Mouse (Mus musculus) lung, postnatal 0 days (tissue): ENCODE results near the gene Wtap. TPM values are rescaled to one million over a fixed set of nuclear protein-coding genes. Genes with fewer than 3 reads are reported as not detected.
"Not testable (repeated sequence)": the region's sequence is repeated elsewhere in the genome, so short reads cannot be mapped to it uniquely, and the experiment has no call there.

Experiments
- ATAC-seq: fragments of 200-750 bp; cut with Nextera tagmentation; 2 replicates; pipeline ENCODE4 v1.8.0; 2017; ENCODE audit warnings: moderate library complexity
- DNase-seq: peaks from one replicate; pipeline ENCODE4 v3.0.0-alpha.2; 2016; ENCODE audit warnings: low spot score
- H3K27ac ChIP-seq: fragments of 300-500 bp; sonication (generic); 2 replicates; pipeline ENCODE4 v1.5.1; 2014; ENCODE audit warnings: antibody characterized with exemption, mild to moderate bottlenecking, low read length, mixed read lengths
- H3K27me3 ChIP-seq: fragments of 300-500 bp; sonication (generic); replicated peaks from 2 replicates; pipeline ENCODE4 v1.6.1; 2014; ENCODE audit warnings: low read length, mixed read lengths; ENCODE audit not compliant: insufficient read depth
- H3K36me3 ChIP-seq: fragments of 300-500 bp; sonication (generic); 2 replicates; pipeline ENCODE4 v1.6.1; 2014; ENCODE audit warnings: low read length, mixed read lengths; ENCODE audit not compliant: insufficient read depth
- H3K4me1 ChIP-seq: fragments of 300-500 bp; sonication (generic); 2 replicates; pipeline ENCODE4 v1.6.1; 2014; ENCODE audit warnings: antibody characterized with exemption, low read depth, low read length, mixed read lengths; ENCODE audit not compliant: insufficient read depth
- H3K4me2 ChIP-seq: fragments of 300-500 bp; sonication (generic); replicated peaks from 2 replicates; pipeline ENCODE4 v1.6.1; 2014; ENCODE audit warnings: low read depth, mild to moderate bottlenecking, low read length, moderate library complexity, mixed read lengths
- H3K4me3 ChIP-seq: fragments of 300-500 bp; sonication (generic); 2 replicates; pipeline ENCODE4 v1.5.1; 2014; ENCODE audit warnings: low read depth, low read length
- H3K9ac ChIP-seq: fragments of 300-500 bp; sonication (generic); replicated peaks from 2 replicates; pipeline ENCODE4 v1.6.1; 2014; ENCODE audit warnings: low read depth, mild to moderate bottlenecking
- H3K9me3 ChIP-seq: fragments of 300-500 bp; sonication (generic); 2 replicates; pipeline ENCODE4 v1.6.1; 2016; ENCODE audit warnings: low read length, mixed read lengths
- CTCF ChIP-seq: IDR thresholded peaks from 2 replicates; pipeline ENCODE4 v1.5.1; 2016; ENCODE audit warnings: antibody characterized with exemption, mild to moderate bottlenecking
- EP300 ChIP-seq: IDR thresholded peaks from 2 replicates; pipeline ENCODE4 v1.6.1; 2016; ENCODE audit warnings: antibody characterized with exemption, mild to moderate bottlenecking, control low read depth
- WGBS: fragments of 180-500 bp; shearing (Covaris S2); extraction: QIAGEN DNeasy Blood & Tissue Kit; methylation state at CpG from one replicate; pipeline ENCODE4 v1.1.7; 2014; 5-methylcytosine and 5-hydroxymethylcytosine counted together
- polyA plus RNA-seq: library from polyadenylated mRNA; unstranded; fragments of >200 nt; fragmentation: Nextera tagmentation; extraction: Ambion mirVana; gene quantifications from 2 replicates; pipeline ENCODE4 v1.2.1, GENCODE M21; 2015

Wtap gene
- polyA plus RNA-seq, 1 experiment from 2014 or later: 131 TPM

GRCm38 (mm10) chr17:12956664-12957063, 37.3 kb downstream of the Wtap start:
- H3K9me3 ChIP-seq: no peaks in the 10 kb centered on the region
- H3K27ac ChIP-seq: no peak overlapping the region
- H3K27me3 ChIP-seq: no peaks in the 10 kb centered on the region
- TF ChIP-seq EP300: no peak
- no peak for TF ChIP-seq CTCF
- DNase-seq: no peak
- H3K36me3 ChIP-seq: no peaks in the 10 kb centered on the region
- H3K4me2 ChIP-seq: no peak overlapping the region
- WGBS: 87% methylated on average over 8 of the region's 8 CpGs
- no peak for ATAC-seq
- no peak overlapping the region for H3K9ac ChIP-seq
- peaks cover 3% of the 10 kb centered on the region; the same call in 1 of the 2 replicates for H3K4me1 ChIP-seq
- no peak overlapping the region for H3K4me3 ChIP-seq

DNA sequence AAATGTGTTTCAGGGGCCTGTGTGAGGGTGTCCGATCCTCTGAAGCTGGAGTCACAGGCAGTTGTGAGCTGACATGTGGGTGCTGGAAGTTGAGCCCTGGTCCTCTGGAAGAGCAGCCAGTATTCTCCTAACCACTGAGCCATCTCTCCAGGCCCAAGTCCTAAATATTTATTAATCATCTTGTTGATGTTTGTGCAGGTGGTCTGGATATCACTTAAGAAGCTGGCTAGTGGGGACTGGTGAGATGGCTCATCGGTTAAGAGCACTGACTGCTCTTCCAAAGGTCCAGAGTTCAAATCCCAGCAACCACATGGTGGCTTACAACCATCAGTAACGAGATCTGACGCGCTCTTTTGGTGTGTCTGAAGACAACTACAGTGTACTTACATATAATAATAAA, 44.3 kb downstream of the Wtap start:
- ATAC-seq: no peak
- H3K36me3 ChIP-seq: 0 out of 2 replicates have a peak, but pooled peaks cover under 1% of the 10 kb centered on the region

DNA sequence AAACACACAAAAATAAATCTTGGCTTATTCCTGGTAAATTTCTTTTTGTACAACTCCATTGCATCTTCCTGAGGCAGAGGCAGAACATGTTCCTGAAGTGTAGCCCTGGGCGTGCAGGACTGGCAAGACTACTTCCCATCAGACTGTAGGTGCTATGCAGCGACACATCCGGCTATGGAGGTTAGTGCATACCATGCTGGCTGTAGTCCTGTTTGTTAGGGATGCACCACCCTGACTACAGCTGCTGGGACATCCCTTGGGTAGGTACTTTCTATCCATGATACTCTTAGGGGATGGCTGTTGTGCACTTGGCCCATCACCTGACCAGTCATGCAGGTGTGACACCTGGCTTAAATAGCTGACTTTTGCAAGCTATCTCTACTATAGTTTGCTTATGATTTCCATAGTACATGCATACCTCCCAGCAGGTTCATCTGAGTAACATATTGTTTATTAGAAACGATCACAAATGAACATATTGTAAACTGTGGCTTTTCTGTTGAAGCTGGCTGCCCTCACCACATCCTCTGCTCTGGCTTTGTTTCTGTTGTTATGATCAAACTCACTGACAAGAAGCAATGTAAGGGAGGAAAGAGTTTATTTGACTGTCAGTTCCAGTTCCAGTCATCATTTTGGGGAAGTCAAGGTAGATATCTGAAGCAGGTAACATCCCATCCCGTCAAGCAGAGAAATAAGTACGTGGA, 51.4 kb downstream of the Wtap start:
- H3K4me2 ChIP-seq: no peak overlapping the region
- H3K4me1 ChIP-seq: no peaks in the 10 kb centered on the region
- WGBS: 86% methylated on average over 6 of the region's 6 CpGs
- ATAC-seq (no peak), DNase-seq (no peak)
- no peaks in the 10 kb centered on the region for H3K9me3 ChIP-seq
- no peak overlapping the region for H3K4me3 ChIP-seq
- no peak overlapping the region for H3K9ac ChIP-seq
- H3K36me3 ChIP-seq: 0 out of 2 replicates have a peak, but pooled peaks cover 6% of the 10 kb centered on the region
- TF ChIP-seq EP300 (no peak), CTCF (no peak)
- no peak overlapping the region for H3K27ac ChIP-seq
- H3K27me3 ChIP-seq: no peaks in the 10 kb centered on the region

More for the DNA sequence above, 44.3 kb downstream of the Wtap start:
- no peak overlapping the region for H3K4me2 ChIP-seq
- no peak overlapping the region for H3K27ac ChIP-seq
- H3K27me3 ChIP-seq: no peaks in the 10 kb centered on the region
- no peaks in the 10 kb centered on the region for H3K4me1 ChIP-seq
- no peak for DNase-seq
- H3K9me3 ChIP-seq: no peaks in the 10 kb centered on the region
- H3K4me3 ChIP-seq: no peak overlapping the region
- TF ChIP-seq EP300 (no peak), CTCF (no peak)
- H3K9ac ChIP-seq: no peak overlapping the region
- WGBS: 86% methylated on average over 5 of the region's 5 CpGs

DNA sequence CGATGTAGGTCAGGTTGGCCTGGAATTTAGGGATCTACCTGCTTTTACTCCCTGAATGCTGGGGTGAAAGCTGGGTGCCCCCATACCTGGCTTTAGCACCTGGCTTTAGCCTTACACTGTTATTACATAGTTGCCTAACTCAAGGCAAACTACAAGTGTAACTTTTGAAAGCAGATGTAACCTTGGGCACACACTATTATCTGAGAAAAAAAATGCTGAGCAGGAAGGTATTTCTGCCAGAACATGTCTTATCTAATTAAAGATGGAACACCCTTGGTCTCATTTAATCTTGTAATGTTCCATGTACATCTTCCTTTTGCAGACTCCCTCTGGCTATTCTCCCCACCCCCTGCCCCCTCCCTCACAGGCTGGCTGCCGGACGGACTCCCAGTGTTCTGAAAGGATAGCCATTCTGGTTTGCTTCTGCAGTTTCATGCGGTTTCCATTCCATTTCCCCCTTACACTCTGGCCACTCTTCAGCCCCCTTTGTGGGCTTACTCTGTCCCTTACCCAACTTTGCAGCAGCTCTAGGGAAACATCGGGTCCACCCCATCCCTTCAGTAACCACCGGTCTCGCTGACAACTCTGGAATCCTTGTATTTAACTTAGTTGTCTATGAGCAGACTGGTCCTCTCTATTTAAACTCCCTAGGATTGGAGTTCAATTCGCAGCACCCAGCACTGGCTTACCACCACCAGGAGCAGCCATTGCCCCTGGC, 52.3 kb downstream of the Wtap start:
- H3K9ac ChIP-seq: no peak overlapping the region
- H3K36me3 ChIP-seq: 0 out of 2 replicates have a peak, but pooled peaks cover 6% of the 10 kb centered on the region
- ATAC-seq (no peak), DNase-seq (no peak)
- no peak overlapping the region for H3K4me2 ChIP-seq
- no peaks in the 10 kb centered on the region for H3K27me3 ChIP-seq
- no peak overlapping the region for H3K27ac ChIP-seq
- no peaks in the 10 kb centered on the region for H3K9me3 ChIP-seq
- 76% methylated on average over 8 of the region's 8 CpGs for WGBS
- H3K4me3 ChIP-seq: no peak overlapping the region
- TF ChIP-seq CTCF (no peak), EP300 (no peak)
- H3K4me1 ChIP-seq: no peaks in the 10 kb centered on the region

DNA sequence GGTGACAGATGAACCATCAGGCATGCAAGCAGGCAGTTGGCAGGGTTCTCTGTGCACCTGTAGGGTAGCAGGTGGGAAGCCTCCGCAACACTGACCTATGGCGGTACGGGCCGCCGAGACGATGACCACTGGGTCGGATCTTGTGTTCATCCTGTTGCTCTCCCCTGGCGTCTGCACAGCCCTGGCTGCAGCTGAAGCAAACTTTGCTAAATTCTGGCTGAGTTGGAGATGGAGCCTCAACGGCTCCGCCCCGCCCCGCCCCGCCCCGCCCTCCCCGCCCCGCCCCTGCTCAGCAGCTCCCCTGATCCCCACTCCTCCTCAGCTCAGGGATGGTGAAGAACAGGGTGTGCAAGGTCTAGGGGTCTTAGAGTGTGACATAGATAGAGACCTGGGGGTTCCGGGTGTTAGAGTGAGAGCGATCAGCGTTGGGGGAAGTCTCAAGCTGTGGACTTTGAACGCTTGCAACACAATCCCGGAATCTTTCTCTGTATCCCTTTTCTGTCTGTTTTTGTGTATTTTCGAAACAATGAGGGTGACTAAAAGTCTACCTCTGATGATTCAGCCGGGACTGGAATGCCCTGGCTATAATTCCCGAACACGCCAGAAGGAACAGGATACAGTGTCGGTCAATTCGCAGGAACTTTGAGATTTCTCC, 53.7 kb downstream of the Wtap start, which contains the start of gene Acat3:
Gene Acat3 (minus strand): TSS at position 450 of the 655 bp plus-strand sequence.
- H3K4me3 ChIP-seq: peak within 1 kb of the TSS; percentile 27; the same call in 1 of the 2 replicates
- H3K27me3 ChIP-seq: no peaks in the 10 kb centered on the region
- H3K9me3 ChIP-seq: no peaks in the 10 kb centered on the region
- H3K4me2 ChIP-seq: peak within 1 kb of the TSS; percentile 47
- 9% methylated on average over 26 of the region's 27 CpGs for WGBS
- DNase-seq (peak; percentile 28), ATAC-seq (peak; percentile 77)
- TF ChIP-seq EP300: no peak
- TF ChIP-seq CTCF: no peak
- H3K9ac ChIP-seq: no peak within 1 kb of the TSS
- no peak within 1 kb of the TSS for H3K27ac ChIP-seq
- 0 out of 2 replicates have a peak, but pooled peaks cover 6% of the 10 kb centered on the region for H3K36me3 ChIP-seq
- no peaks in the 10 kb centered on the region for H3K4me1 ChIP-seq

- not testable (repeated sequence) for H3K27me3 ChIP-seq, H3K4me1 ChIP-seq, H3K9me3 ChIP-seq, H3K27ac ChIP-seq, H3K36me3 ChIP-seq, H3K9ac ChIP-seq, H3K4me3 ChIP-seq, DNase-seq
- WGBS: 32% methylated on average over 2 of the region's 12 CpGs
- 0 out of 2 replicates have a peak, but pooled peaks have one; percentile 4 for ATAC-seq
- H3K4me2 ChIP-seq: peak overlapping the region; percentile 47
Measured at GRCm38 (mm10) chr17:12939377-12940148, 54.4 kb downstream of the Wtap start.
